Mouse (Mus musculus): ENCODE measurements around the gene Cep112.

Gene Cep112

GRCm38 (mm10) chr11:108876633-108877205 lies 451.7 kb downstream of the Cep112 start:
- no peak for DNase-seq (ENCODE audit: low spot score)

- no peak for DNase-seq (ENCODE audit: low spot score)
These were observed 452.5 kb downstream of the Cep112 start for GRCm38 (mm10) chr11:108877520-108877919.

- no peak for DNase-seq (ENCODE audit: low spot score)
These were observed 455.6 kb downstream of the Cep112 start for GRCm38 (mm10) chr11:108880546-108880945.

DNA sequence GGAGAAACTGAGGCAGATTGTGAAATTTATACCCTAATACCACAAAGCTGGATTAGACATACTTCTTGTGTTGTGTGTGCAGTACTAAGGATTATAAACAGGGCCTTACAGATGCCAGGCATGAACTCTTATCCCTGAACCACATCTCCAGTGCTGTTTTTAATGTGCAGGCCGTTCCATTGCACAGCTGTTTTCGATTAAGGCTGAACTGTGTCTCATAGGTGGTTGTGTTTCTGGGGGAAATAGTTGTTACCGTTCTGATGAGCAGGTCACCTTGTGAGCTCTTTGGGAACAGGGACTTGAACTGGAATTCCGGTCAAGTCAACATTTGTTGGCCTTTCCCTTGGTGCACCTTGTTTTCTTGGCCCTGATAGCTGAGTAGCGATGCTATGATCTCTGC lies 456.7 kb downstream of the Cep112 start:
- no peak for DNase-seq (ENCODE audit: low spot score)

GRCm38 (mm10) chr11:108885276-108885896 lies 460.4 kb downstream of the Cep112 start:
- no peak for DNase-seq (ENCODE audit: low spot score)

DNA sequence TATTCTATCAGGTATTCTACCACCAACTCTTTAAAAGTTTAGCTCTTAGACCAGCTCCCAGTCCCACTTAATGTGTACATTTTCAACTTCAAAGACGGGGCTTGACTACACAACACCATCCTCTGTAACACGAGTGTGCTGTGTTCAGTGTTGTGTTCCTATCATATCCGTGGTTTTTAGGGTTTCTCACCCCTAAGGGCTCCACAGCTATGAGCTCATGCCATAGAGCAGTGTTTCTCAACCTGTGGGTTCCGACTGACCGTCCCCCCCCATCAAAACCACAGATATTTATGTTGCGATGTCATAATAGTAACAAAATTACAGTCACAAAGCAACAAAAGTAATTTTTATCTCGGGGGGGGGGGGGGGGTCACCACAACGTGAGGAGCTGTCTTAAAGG lies 461.1 kb downstream of the Cep112 start:
- no peak for DNase-seq (ENCODE audit: low spot score)

- no peak for DNase-seq (ENCODE audit: low spot score)
These were observed 464.1 kb downstream of the Cep112 start for GRCm38 (mm10) chr11:108889121-108889520.

- no peak for DNase-seq (ENCODE audit: low spot score)
These were observed 465.6 kb downstream of the Cep112 start for GRCm38 (mm10) chr11:108890544-108890943.

- DNase-seq (ENCODE audit: low spot score), result no peak
These were observed 466.3 kb downstream of the Cep112 start for GRCm38 (mm10) chr11:108891111-108891870.

GRCm38 (mm10) chr11:108891871-108892380 lies 466.9 kb downstream of the Cep112 start:
- DNase-seq (ENCODE audit: low spot score), result no peak

DNA sequence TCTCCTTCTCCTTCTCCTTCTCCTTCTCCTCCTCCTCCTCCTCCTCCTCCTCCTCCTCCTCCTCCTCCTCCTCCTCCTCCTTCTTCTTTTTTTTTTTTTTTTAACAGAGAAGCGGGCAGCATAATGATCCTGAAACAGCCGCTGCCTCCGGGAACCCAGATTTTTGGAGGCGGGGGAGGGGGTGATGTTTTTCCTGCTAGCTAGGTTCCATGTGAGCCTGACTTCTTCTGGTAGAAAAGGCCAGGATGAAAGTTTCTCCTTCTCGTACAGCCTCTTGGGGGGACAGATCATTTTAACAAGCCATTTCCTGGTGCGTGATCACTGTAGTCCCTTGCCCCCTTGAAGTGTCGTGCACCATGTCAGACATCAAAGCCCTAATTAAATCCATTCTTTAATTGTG lies 467.4 kb downstream of the Cep112 start:
- DNase-seq (ENCODE audit: low spot score), result no peak

DNA sequence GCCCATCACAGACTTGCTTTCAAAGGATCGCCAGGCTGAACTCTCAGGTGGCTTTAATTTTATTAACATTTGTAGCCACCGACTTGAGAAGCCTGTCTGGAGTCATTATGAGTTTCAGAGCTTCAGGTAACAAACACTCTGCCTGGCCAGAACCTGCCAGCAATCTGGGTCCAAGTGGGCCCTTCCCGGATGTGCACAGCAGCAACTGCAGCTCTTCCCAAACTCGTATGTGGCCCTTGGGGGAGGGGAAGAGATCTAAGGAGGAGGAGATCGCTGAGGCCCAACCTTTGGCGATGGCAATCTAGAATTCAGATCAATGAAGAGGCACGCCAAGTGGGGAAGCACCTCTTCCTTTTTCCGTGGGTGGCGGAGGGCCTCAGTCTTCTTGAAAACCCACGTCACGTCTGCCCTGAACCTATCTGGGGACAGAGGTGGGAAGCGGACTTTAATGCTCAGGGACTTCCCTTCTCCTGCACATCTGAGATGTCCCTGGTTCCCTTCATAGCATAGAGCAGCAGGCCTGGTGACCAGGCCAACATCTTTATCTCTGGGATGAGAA lies 468.3 kb downstream of the Cep112 start:
- no peak for DNase-seq (ENCODE audit: low spot score)

DNA sequence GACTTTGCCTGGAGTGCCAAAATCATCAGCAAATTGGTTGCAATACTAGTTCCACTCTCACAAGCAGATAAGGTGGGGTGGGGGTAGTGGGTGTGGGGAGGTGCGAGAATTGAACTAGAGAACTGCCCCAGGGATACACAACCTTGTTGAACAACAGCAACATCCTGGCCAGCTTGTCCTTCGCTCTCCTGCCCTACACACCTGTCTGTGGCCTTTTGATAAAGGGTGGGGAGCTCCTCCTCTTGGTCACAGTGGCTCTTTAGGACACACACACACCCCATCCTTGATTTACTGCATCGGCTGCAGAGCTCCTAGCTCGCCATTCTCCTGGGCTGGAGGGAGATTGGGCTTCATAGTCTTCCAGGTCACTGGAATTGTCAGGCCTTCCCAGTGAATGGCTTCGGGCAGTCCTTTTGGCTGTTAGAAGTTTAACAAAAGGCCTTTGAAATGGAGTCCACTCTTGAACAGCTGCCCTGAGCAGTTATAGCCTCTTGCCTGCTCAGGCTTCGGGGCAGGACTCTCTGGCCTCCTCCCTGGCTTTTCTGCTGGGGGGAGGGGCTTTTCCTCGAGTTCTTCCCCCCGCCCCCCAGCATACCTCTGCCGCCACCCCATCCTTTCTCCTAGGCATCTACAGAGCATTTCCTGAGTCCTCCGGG lies 469.0 kb downstream of the Cep112 start:
- DNase-seq (ENCODE audit: low spot score), result no peak

- no peak for DNase-seq (ENCODE audit: low spot score)
These were observed 472.0 kb downstream of the Cep112 start for GRCm38 (mm10) chr11:108897034-108897433.

DNA sequence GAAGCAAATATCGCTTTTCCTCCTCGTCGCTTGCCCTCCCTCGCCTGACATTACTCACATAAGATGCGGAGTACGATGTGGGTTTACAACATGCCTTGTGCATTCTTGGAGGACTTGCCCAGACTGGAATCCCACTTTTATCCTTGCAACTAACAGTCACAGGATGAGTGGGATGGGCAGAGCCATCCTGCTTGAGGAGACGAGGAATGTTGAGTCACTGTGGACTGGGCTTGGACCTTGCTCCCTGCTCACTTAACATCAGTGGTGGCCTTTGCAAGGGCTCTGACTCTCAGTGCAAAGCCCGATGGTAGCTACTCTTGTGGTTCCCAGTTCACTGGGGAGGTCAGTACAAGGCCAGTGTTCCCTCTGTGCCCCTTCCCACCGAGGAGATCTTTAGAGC lies 473.1 kb downstream of the Cep112 start:
- DNase-seq (ENCODE audit: low spot score), result no peak

DNA sequence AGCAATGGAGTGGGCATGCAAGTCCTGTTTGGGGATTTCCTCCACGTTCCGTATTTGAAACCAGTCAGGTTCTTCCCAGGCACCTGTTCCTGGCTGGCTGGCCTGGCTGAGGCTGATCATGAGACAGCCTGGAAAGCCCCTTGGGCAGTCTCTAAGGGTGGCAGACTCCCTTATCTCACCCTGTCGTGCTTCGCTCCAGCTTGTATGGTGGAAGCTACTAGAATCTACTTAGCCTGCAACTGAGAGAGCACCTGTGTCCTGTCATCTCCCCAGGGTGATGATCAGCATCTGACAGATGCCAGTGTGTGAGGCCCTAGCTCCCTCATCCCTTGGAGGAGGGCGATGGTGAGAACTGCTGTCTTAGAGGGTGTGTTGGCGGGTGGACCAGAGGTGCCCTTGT lies 473.5 kb downstream of the Cep112 start:
- no peak for DNase-seq (ENCODE audit: low spot score)

GRCm38 (mm10) chr11:108900718-108901488 lies 475.9 kb downstream of the Cep112 start:
- DNase-seq (ENCODE audit: low spot score), result no peak

- DNase-seq (ENCODE audit: low spot score), result no peak
These were observed 476.7 kb downstream of the Cep112 start for GRCm38 (mm10) chr11:108901670-108902069.

- DNase-seq (ENCODE audit: low spot score), result no peak
These were observed 477.3 kb downstream of the Cep112 start for GRCm38 (mm10) chr11:108902303-108902702.

DNA sequence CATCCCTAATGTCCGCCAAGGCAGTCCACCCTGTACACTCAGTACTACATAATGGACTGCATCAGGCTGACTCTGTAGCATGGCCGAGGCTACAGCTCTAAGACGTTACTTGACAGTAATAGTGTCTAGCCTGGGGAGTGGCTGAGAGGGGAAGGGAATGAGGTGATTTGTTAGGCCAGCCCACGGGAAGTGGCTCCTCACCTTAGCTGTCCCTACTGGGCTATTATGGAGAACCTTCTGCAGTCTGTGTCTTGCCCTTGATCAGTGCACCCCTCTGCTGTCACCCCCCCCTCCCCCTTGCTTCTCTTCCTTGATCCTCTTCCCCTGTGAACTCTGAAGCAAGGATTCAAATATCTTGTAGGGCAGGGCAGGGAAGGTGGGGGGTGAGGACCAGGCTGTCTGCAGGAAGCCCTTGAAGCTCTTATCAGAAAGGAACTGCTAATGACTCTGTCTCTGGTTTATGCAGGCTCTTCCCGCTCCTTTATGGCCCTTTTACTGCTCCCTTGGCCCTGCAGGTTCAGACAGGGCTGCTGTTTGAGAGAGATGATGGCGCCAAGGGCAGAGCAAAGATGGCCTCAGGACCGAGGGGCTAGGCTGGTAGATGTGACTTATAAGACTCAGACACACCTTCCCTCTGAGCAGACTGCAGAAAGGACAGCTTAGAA lies 481.7 kb downstream of the Cep112 start:
- DNase-seq (ENCODE audit: low spot score), result no peak
